Mouse (Mus musculus): ENCODE results near the gene Slc24a3. TPM values are rescaled to one million over a fixed set of nuclear protein-coding genes. Genes with fewer than 3 reads are reported as not detected.

The Slc24a3 gene
- polyA plus RNA-seq, 1 experiment from 2014 or later: 3.1 TPM

DNA sequence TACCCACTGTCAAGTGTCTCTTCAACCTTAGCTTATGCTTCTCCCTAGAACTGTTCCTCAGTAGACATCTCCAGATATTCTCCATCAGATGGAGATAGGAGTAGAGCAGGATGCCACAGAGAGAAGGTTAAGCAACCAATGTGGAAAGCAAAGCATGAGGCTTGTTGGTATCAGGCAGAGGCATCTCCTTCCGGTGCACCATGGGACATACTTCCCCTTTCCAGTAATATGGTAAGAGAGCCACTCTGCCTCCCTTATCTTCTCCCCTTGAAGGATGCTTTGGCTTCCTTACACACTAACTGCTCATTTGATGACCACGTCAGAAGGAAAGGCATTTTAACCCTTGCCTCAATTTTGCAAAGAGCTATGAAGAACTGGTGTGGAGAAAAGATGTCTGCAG is 21.3 kb downstream of the Slc24a3 start:
- H3K36me3 ChIP-seq (ENCODE audit: control insufficient read depth, insufficient read depth, low read length): no peaks in the 10 kb centered on the region
- no peak for ATAC-seq
- H3K9ac ChIP-seq (ENCODE audit: low read depth, low read length): no peak overlapping the region
- no peak overlapping the region for H3K27ac ChIP-seq (ENCODE audit: low read length)
- H3K4me2 ChIP-seq (ENCODE audit: low read depth, low read length): no peak overlapping the region
- no peaks in the 10 kb centered on the region for H3K9me3 ChIP-seq (ENCODE audit: control insufficient read depth, low read length)
- H3K4me3 ChIP-seq (ENCODE audit: low read length): no peak overlapping the region
- H3K27me3 ChIP-seq (replicated peaks; ENCODE audit: control insufficient read depth, insufficient read depth, low read length): no peaks in the 10 kb centered on the region
- 70% methylated on average over 2 of the region's 2 CpGs for WGBS
- no peaks in the 10 kb centered on the region for H3K4me1 ChIP-seq (ENCODE audit: control insufficient read depth, insufficient read depth, low read length)

DNA sequence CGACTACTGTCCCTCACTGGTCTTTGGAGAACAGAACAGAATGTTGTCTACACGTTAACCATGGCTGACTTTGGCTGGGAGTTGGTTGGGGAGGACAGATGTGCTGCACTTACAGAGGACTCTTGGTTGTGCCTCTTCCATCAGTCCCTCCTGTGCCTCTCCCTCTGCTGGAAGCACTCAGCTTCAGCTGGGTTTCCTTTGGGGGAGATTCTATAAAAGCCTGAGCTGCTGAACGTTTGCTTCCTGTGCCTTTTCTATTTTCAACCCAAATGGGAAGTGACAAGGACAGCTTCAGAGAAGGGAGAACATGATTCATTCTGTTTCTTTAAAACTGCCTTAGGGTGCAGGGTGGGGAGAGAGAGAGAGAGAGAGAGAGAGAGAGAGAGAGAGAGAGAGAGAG is 28.5 kb downstream of the Slc24a3 start:
- WGBS: 68% methylated on average over 3 of the region's 3 CpGs
- no peaks in the 10 kb centered on the region for H3K27me3 ChIP-seq (replicated peaks; ENCODE audit: control insufficient read depth, insufficient read depth, low read length)
- H3K4me2 ChIP-seq (ENCODE audit: low read depth, low read length): no peak overlapping the region
- ATAC-seq: no peak
- no peaks in the 10 kb centered on the region for H3K9me3 ChIP-seq (ENCODE audit: control insufficient read depth, low read length)
- no peaks in the 10 kb centered on the region for H3K36me3 ChIP-seq (ENCODE audit: control insufficient read depth, insufficient read depth, low read length)
- no peak overlapping the region for H3K4me3 ChIP-seq (ENCODE audit: low read length)
- H3K27ac ChIP-seq (ENCODE audit: low read length): no peak overlapping the region
- H3K4me1 ChIP-seq (ENCODE audit: control insufficient read depth, insufficient read depth, low read length): no peaks in the 10 kb centered on the region
- H3K9ac ChIP-seq (ENCODE audit: low read depth, low read length): no peak overlapping the region

DNA sequence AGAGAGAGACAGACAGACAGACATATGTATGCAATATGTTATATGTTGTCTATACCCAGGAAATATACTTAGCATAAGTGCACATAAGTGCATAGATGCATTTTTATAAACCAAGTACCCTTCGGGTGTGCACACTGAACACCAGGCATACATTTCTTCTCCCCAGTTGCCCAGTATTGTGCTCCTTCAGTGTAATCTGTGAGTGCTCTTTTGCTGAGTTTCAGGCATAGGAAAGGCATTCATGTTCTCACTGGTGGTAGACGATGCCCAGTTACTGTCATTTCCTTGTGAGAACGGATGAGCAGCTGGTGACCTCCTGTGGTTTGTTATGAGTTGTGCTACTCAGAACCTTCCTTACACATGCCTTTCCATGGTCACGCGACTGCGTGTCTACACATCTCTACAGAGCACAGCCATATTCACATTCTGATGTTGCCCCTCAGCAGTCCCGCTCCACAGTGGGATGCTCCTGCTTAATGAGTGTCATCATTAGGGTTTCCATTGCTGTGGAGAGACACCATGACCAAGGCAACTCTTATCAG is 29.0 kb downstream of the Slc24a3 start:
- ATAC-seq: no peak
- H3K9ac ChIP-seq (ENCODE audit: low read depth, low read length): no peak overlapping the region
- no peaks in the 10 kb centered on the region for H3K9me3 ChIP-seq (ENCODE audit: control insufficient read depth, low read length)
- 84% methylated on average over 7 of the region's 7 CpGs for WGBS
- no peaks in the 10 kb centered on the region for H3K4me1 ChIP-seq (ENCODE audit: control insufficient read depth, insufficient read depth, low read length)
- H3K4me2 ChIP-seq (ENCODE audit: low read depth, low read length): no peak overlapping the region
- H3K27ac ChIP-seq (ENCODE audit: low read length): no peak overlapping the region
- H3K4me3 ChIP-seq (ENCODE audit: low read length): no peak overlapping the region
- H3K27me3 ChIP-seq (replicated peaks; ENCODE audit: control insufficient read depth, insufficient read depth, low read length): no peaks in the 10 kb centered on the region
- no peaks in the 10 kb centered on the region for H3K36me3 ChIP-seq (ENCODE audit: control insufficient read depth, insufficient read depth, low read length)

DNA sequence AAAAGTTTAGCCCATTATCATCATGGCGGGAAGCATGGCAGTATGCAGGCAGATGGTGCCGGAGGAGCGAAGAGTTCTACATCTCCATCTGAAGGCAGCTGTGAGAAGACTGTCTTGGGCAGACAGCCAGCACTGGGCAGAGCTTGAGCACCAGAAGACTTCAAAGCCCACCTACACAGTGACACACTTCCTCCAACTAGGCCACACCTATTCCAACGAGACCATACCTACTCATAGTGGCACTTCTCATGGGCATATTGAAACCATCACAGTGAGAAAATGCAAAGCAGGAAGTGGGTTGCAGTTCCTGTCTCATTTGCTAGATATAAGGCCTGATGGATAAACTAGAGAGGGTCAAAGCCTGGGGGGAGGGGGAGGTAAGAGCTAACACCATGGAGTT is 29.5 kb downstream of the Slc24a3 start:
- H3K27ac ChIP-seq (ENCODE audit: low read length): no peak overlapping the region
- no peaks in the 10 kb centered on the region for H3K27me3 ChIP-seq (replicated peaks; ENCODE audit: control insufficient read depth, insufficient read depth, low read length)
- WGBS: 85% methylated on average over 4 of the region's 4 CpGs
- no peaks in the 10 kb centered on the region for H3K36me3 ChIP-seq (ENCODE audit: control insufficient read depth, insufficient read depth, low read length)
- no peaks in the 10 kb centered on the region for H3K9me3 ChIP-seq (ENCODE audit: control insufficient read depth, low read length)
- ATAC-seq: no peak
- H3K4me2 ChIP-seq (ENCODE audit: low read depth, low read length): no peak overlapping the region
- H3K9ac ChIP-seq (ENCODE audit: low read depth, low read length): no peak overlapping the region
- no peak overlapping the region for H3K4me3 ChIP-seq (ENCODE audit: low read length)
- no peaks in the 10 kb centered on the region for H3K4me1 ChIP-seq (ENCODE audit: control insufficient read depth, insufficient read depth, low read length)

DNA sequence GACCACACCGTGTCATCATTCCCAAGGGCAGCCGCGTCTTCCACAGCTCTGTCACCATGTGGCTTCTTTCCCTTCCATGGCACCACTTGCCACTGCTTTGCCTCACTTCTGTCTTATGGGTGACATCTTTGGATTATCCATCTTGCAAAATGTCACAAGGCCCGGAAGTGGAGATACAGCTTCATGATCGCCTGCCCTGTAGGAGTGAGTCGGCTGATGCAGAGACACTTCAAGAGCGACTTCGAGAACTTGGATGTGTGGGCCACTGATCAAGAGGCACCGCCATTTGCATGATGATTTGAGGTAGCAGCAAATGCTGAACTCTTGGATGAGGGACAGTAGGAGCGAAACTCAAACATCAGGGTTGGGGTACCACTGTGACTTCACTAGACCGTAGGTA is 46.0 kb downstream of the Slc24a3 start:
- no peaks in the 10 kb centered on the region for H3K27me3 ChIP-seq (replicated peaks; ENCODE audit: control insufficient read depth, insufficient read depth, low read length)

DNA sequence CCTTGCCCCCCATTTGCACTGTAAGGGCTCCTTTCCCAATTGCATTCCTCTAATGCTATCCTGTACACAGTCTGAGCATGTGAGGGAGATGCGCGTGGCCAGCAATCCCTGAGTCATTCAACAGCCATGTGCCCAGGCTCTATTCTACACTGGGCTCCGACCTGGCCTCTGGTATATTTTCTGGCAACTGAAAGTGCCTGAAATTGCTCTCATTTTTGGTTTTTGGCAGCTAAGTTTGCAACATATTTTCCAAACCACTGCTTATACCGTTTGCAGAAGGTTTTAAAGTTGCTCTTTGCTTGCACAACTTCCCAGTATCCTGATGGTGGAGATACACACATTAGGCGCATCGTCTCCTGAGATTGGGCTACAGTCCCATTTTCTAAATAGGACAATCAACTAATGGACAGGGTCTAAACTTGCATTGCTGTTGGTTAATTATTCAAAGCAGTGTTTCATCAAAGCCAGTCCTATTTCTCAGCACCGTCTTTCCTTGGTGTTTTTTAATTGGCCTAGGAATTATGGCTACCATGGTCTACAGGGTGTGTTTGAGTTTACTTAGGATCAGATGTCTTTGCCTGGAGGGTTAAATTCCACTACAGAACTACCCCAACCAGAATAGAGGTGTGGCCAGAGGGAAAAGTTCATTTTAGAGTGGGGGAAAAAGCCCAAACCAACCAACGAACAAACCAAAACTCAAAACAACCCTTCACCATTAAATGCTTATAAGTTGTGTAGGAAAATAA is 46.7 kb downstream of the Slc24a3 start:
- Histone ChIP-seq H3K4me1 (ENCODE audit: control insufficient read depth, insufficient read depth, low read length) (peaks cover 9% of the 10 kb centered on the region), H3K27ac (ENCODE audit: low read length) (peak overlapping the region; percentile 23; the same call in 1 of the 2 replicates), H3K4me3 (ENCODE audit: low read length) (no peak overlapping the region), H3K9ac (ENCODE audit: low read depth, low read length) (no peak overlapping the region), H3K27me3 (replicated peaks; ENCODE audit: control insufficient read depth, insufficient read depth, low read length) (no peaks in the 10 kb centered on the region), H3K4me2 (ENCODE audit: low read depth, low read length) (no peak overlapping the region), H3K9me3 (ENCODE audit: control insufficient read depth, low read length) (no peaks in the 10 kb centered on the region), H3K36me3 (ENCODE audit: control insufficient read depth, insufficient read depth, low read length) (no peaks in the 10 kb centered on the region)
- ATAC-seq: peak; percentile 92
- WGBS: 73% methylated on average over 8 of the region's 8 CpGs

More for the DNA sequence above, 46.0 kb downstream of the Slc24a3 start:
- Histone ChIP-seq H3K4me2 (ENCODE audit: low read depth, low read length) (no peak overlapping the region), H3K27ac (ENCODE audit: low read length) (no peak overlapping the region; the same call in 1 of the 2 replicates), H3K9ac (ENCODE audit: low read depth, low read length) (no peak overlapping the region), H3K9me3 (ENCODE audit: control insufficient read depth, low read length) (no peaks in the 10 kb centered on the region), H3K4me1 (ENCODE audit: control insufficient read depth, insufficient read depth, low read length) (peaks cover 9% of the 10 kb centered on the region), H3K36me3 (ENCODE audit: control insufficient read depth, insufficient read depth, low read length) (no peaks in the 10 kb centered on the region), H3K4me3 (ENCODE audit: low read length) (no peak overlapping the region)
- 95% methylated on average over 11 of the region's 11 CpGs for WGBS
- ATAC-seq: no peak

DNA sequence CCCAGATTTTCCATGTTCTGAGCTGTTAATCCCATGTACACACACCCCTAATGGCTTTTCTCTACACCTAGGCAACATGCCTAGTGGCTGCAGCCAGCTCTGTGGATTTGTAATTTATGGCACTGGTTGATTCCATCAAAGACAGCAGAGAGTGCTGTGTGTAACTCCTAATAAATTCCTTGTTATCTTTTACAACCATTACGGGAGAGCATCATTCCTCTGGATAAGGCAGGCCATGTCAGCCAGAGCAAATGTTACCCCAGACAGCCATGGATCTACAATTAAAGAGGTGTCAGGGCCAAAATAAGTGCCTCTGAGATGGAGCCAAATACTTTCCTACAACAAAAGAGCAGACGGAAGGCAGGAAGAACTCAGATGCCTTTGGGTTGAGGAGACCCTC is 49.0 kb downstream of the Slc24a3 start:
- ATAC-seq: no peak
- H3K4me3 ChIP-seq (ENCODE audit: low read length): no peak overlapping the region
- H3K4me1 ChIP-seq (ENCODE audit: control insufficient read depth, insufficient read depth, low read length): peaks cover 9% of the 10 kb centered on the region
- no peak overlapping the region for H3K4me2 ChIP-seq (ENCODE audit: low read depth, low read length)
- no peaks in the 10 kb centered on the region for H3K27me3 ChIP-seq (replicated peaks; ENCODE audit: control insufficient read depth, insufficient read depth, low read length)
- no peaks in the 10 kb centered on the region for H3K9me3 ChIP-seq (ENCODE audit: control insufficient read depth, low read length)
- H3K27ac ChIP-seq (ENCODE audit: low read length): no peak overlapping the region
- WGBS: 50% methylated on average over 2 of the region's 2 CpGs
- no peaks in the 10 kb centered on the region for H3K36me3 ChIP-seq (ENCODE audit: control insufficient read depth, insufficient read depth, low read length)
- no peak overlapping the region for H3K9ac ChIP-seq (ENCODE audit: low read depth, low read length)

DNA sequence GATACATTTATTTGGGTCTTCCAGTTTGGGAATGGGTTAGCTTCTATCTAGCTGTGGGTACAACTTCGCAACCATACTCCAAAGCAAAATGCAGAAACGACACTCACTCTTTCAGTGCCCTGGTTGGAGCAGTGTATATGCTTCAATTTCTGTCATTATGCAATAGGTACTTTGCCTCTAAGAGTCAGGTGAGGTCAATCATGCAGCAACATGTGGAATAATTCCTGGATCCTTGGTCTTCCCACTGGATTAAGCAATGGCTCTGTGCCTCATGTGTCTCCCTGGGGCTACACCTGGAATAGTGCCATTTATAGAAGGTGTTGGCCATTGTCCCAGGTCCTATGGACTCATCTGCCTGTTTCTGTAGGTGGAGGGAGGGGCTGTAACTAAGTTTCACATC is 49.9 kb downstream of the Slc24a3 start:
- H3K27me3 ChIP-seq (replicated peaks; ENCODE audit: control insufficient read depth, insufficient read depth, low read length): no peaks in the 10 kb centered on the region
- H3K4me3 ChIP-seq (ENCODE audit: low read length): no peak overlapping the region

DNA sequence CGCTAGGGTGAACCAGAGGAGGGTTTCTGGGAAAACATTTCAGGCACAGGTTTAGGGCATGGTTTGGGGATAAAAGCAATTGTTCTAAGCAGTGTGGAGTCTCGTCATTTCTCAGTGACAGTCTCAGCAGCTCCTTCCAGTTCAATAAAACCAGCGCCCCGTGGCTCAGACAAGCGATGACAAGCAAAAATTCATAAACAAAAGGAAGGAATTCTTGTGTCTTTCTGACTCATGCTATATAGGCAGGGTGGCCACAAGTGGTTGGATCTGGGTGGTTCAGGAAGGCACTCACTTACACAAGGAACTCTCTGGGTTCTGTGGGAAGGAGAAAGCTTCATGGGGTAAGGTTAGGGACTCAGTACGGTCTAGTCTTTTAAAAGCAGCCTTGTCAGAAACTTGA is 51.7 kb downstream of the Slc24a3 start:
- 65% methylated on average over 6 of the region's 6 CpGs for WGBS
- H3K36me3 ChIP-seq (ENCODE audit: control insufficient read depth, insufficient read depth, low read length): no peaks in the 10 kb centered on the region
- no peak overlapping the region for H3K9ac ChIP-seq (ENCODE audit: low read depth, low read length)
- no peaks in the 10 kb centered on the region for H3K27me3 ChIP-seq (replicated peaks; ENCODE audit: control insufficient read depth, insufficient read depth, low read length)
- no peak overlapping the region for H3K4me3 ChIP-seq (ENCODE audit: low read length)
- H3K4me2 ChIP-seq (ENCODE audit: low read depth, low read length): no peak overlapping the region
- H3K4me1 ChIP-seq (ENCODE audit: control insufficient read depth, insufficient read depth, low read length): peaks cover 4% of the 10 kb centered on the region; the same call in 1 of the 2 replicates
- H3K9me3 ChIP-seq (ENCODE audit: control insufficient read depth, low read length): no peaks in the 10 kb centered on the region
- ATAC-seq: 0 out of 2 replicates have a peak, but pooled peaks have one; percentile 29
- H3K27ac ChIP-seq (ENCODE audit: low read length): no peak overlapping the region

More for the DNA sequence above, 49.9 kb downstream of the Slc24a3 start:
- no peak for ATAC-seq
- WGBS: 92% methylated on average over 2 of the region's 2 CpGs
- H3K4me1 ChIP-seq (ENCODE audit: control insufficient read depth, insufficient read depth, low read length): peaks cover 9% of the 10 kb centered on the region
- no peaks in the 10 kb centered on the region for H3K36me3 ChIP-seq (ENCODE audit: control insufficient read depth, insufficient read depth, low read length)
- no peaks in the 10 kb centered on the region for H3K9me3 ChIP-seq (ENCODE audit: control insufficient read depth, low read length)
- H3K9ac ChIP-seq (ENCODE audit: low read depth, low read length): no peak overlapping the region
- no peak overlapping the region for H3K27ac ChIP-seq (ENCODE audit: low read length)
- H3K4me2 ChIP-seq (ENCODE audit: low read depth, low read length): no peak overlapping the region

Measured in intestine, embryonic 16.5 days (tissue).